Mouse (Mus musculus) MEL (cell line): ENCODE measurements around the gene Rab34. TPM values are rescaled to one million over a fixed set of nuclear protein-coding genes. Genes with fewer than 3 reads are reported as not detected.
A peak's percentile ranks its signal among the peaks of the same experiment; 100 is the strongest.

Source experiments
- DNase-seq: peaks from one replicate; pipeline ENCODE4 v3.0.0; 2011; ENCODE audit warnings: low read depth, low spot score
- H3K27ac ChIP-seq: 2 replicates; pipeline ENCODE4 v1.5.1; 2012; ENCODE audit warnings: low read depth, mild to moderate bottlenecking, control low read depth, low read length, moderate library complexity; ENCODE audit not compliant: control insufficient read depth
- H3K27me3 ChIP-seq, 2 experiments: fragments of 150-350 bp in 1 of 2; sonication (generic) in 1 of 2; 2 replicates each; pipeline ENCODE4 v1.6.1; 2012; ENCODE audit warnings: low read length in 2 of 2, mild to moderate bottlenecking in 2 of 2, improper control_type of control experiment in 1 of 2, moderate library complexity in 1 of 2; ENCODE audit not compliant: insufficient read depth in 2 of 2, control insufficient read depth in 1 of 2
- H3K36me3 ChIP-seq, 2 experiments: 2 replicates each; pipeline ENCODE4 v1.6.1; 2012 to 2014; ENCODE audit warnings: low read length in 2 of 2, improper control_type of control experiment in 1 of 2, inconsistent platforms in 1 of 2, mild to moderate bottlenecking in 1 of 2; ENCODE audit not compliant: insufficient read depth in 2 of 2, control insufficient read depth in 1 of 2
- H3K4me1 ChIP-seq, 2 experiments: fragments of 150-350 bp in 1 of 2; sonication (generic) in 1 of 2; 2 replicates each; pipeline ENCODE4 v1.6.1; 2012; ENCODE audit warnings: low read length in 2 of 2, improper control_type of control experiment in 1 of 2, mild to moderate bottlenecking in 1 of 2; ENCODE audit not compliant: insufficient read depth in 2 of 2, control insufficient read depth in 1 of 2
- H3K4me3 ChIP-seq, 2 experiments: fragments of 150-350 bp in 1 of 2; sonication (generic) in 1 of 2; 2 replicates each; pipeline ENCODE4 v1.5.1; 2012; ENCODE audit warnings: low read depth in 2 of 2, low read length in 2 of 2, mild to moderate bottlenecking in 2 of 2, moderate library complexity in 2 of 2, control low read depth in 1 of 2, improper control_type of control experiment in 1 of 2; ENCODE audit not compliant: control insufficient read depth in 1 of 2, insufficient read depth in 1 of 2
- H3K79me2 ChIP-seq: 2 replicates; pipeline ENCODE4 v1.6.1; 2012; ENCODE audit warnings: mild to moderate bottlenecking, low read length, moderate library complexity; ENCODE audit not compliant: control insufficient read depth, poor library complexity, insufficient read depth
- H3K9ac ChIP-seq: 2 replicates; pipeline ENCODE4 v1.6.1; 2012; ENCODE audit warnings: low read depth, mild to moderate bottlenecking, control low read depth, low read length, moderate library complexity; ENCODE audit not compliant: control insufficient read depth, poor library complexity, severe bottlenecking
- H3K9me3 ChIP-seq: fragments of 150-350 bp; sonication (generic); replicated peaks from 2 replicates; pipeline ENCODE4 v1.6.1; 2012; ENCODE audit warnings: mild to moderate bottlenecking, low read length, improper control_type of control experiment, moderate library complexity; ENCODE audit not compliant: insufficient read depth
- BHLHE40 ChIP-seq: IDR thresholded peaks from 2 replicates; pipeline ENCODE4 v1.6.1; 2012; ENCODE audit warnings: low read depth, mild to moderate bottlenecking, inconsistent platforms, low read length, improper control_type of control experiment, borderline replicate concordance
- CTCF ChIP-seq, 3 experiments: IDR thresholded peaks in 2 of 3; conservative IDR thresholded peaks in 1 of 3; 2 replicates each; pipeline ENCODE4 v1.5.1; 2011 to 2012; ENCODE audit warnings: low read length in 3 of 3, low read depth in 2 of 3, mild to moderate bottlenecking in 2 of 3, improper control_type of control experiment in 1 of 3, inconsistent platforms in 1 of 3, mixed read lengths in 1 of 3, moderate library complexity in 1 of 3; ENCODE audit not compliant: control insufficient read depth in 1 of 3, insufficient read depth in 1 of 3, poor library complexity in 1 of 3, severe bottlenecking in 1 of 3
- E2F4 ChIP-seq: IDR thresholded peaks from 2 replicates; pipeline ENCODE4 v1.6.1; 2011; ENCODE audit warnings: low read depth, low read length, improper control_type of control experiment, borderline replicate concordance
- GATA1 ChIP-seq: IDR thresholded peaks from 2 replicates; pipeline ENCODE4 v1.6.1; 2011; ENCODE audit warnings: low read depth, low read length, improper control_type of control experiment
- KAT2A ChIP-seq: conservative IDR thresholded peaks from 2 replicates; pipeline ENCODE4 v1.6.1; 2012; ENCODE audit warnings: low read depth, low read length, improper control_type of control experiment, inconsistent platforms
- MAFK ChIP-seq: IDR thresholded peaks from 2 replicates; pipeline ENCODE4 v1.6.1; 2011; ENCODE audit warnings: low read depth, mild to moderate bottlenecking, low read length, improper control_type of control experiment, borderline replicate concordance
- MXI1 ChIP-seq: IDR thresholded peaks from 2 replicates; pipeline ENCODE4 v1.6.1; 2011; ENCODE audit warnings: mild to moderate bottlenecking, low read depth, low read length, improper control_type of control experiment
- POLR2AphosphoS2 ChIP-seq: IDR thresholded peaks from 2 replicates; pipeline ENCODE4 v1.6.1; 2011; ENCODE audit warnings: low read length, improper control_type of control experiment
- SIN3A ChIP-seq: IDR thresholded peaks from 2 replicates; pipeline ENCODE4 v1.6.1; 2012; ENCODE audit warnings: low read length, improper control_type of control experiment, inconsistent platforms
- SMC3 ChIP-seq: IDR thresholded peaks from 2 replicates; pipeline ENCODE4 v1.6.1; 2011; ENCODE audit warnings: low read depth, low read length, improper control_type of control experiment
- TBP ChIP-seq: IDR thresholded peaks from 2 replicates; pipeline ENCODE4 v1.8.0; 2011; ENCODE audit warnings: low read depth, low read length, improper control_type of control experiment
- TCF12 ChIP-seq: IDR thresholded peaks from 2 replicates; pipeline ENCODE4 v1.6.1; 2014; ENCODE audit warnings: low read depth, mild to moderate bottlenecking, inconsistent platforms, low read length, improper control_type of control experiment, moderate library complexity
- USF1 ChIP-seq: IDR thresholded peaks from 2 replicates; pipeline ENCODE4 v1.6.1; 2014; ENCODE audit warnings: low read depth, mild to moderate bottlenecking, inconsistent platforms, low read length, improper control_type of control experiment, moderate library complexity
- USF2 ChIP-seq, 2 experiments: IDR thresholded peaks; 2 replicates each; pipeline ENCODE4 v1.6.1; 2011 to 2012; ENCODE audit warnings: improper control_type of control experiment in 2 of 2, low read length in 2 of 2, borderline replicate concordance in 1 of 2, inconsistent platforms in 1 of 2, low read depth in 1 of 2, mild to moderate bottlenecking in 1 of 2; ENCODE audit not compliant: insufficient read depth in 1 of 2
- ZMIZ1 ChIP-seq: IDR thresholded peaks from 2 replicates; pipeline ENCODE4 v1.6.1; 2012; ENCODE audit warnings: low read depth, mild to moderate bottlenecking, inconsistent platforms, low read length, improper control_type of control experiment, moderate library complexity
- ZNF384 ChIP-seq: IDR thresholded peaks from 2 replicates; pipeline ENCODE4 v1.6.1; 2012; ENCODE audit warnings: low read depth, mild to moderate bottlenecking, inconsistent platforms, low read length, improper control_type of control experiment
- polyA plus RNA-seq, 2 experiments: library from polyadenylated mRNA; stranded (reverse) in 1 of 2; unstranded in 1 of 2; fragments of >175 nt in 1 of 2; fragments of >200 nt in 1 of 2; gene quantifications; 2 replicates each; pipeline versions ENCODE4 v1.2.1 to v1.2.4; 2012; ENCODE audit warnings: low replicate concordance in 2 of 2, low read depth in 1 of 2; ENCODE audit not compliant: insufficient read length in 2 of 2, insufficient read depth in 1 of 2, missing spikeins in 1 of 2
- total RNA-seq: library from RNA; depleted of rRNA; stranded (reverse); fragments of 300-350 nt; gene quantifications from 2 replicates; pipeline ENCODE4 v1.2.3, GENCODE M21; 2012

The Rab34 gene
- total and polyA plus RNA-seq, 3 experiments: 20.8 to 42.9 TPM; not detected in 1

DNA sequence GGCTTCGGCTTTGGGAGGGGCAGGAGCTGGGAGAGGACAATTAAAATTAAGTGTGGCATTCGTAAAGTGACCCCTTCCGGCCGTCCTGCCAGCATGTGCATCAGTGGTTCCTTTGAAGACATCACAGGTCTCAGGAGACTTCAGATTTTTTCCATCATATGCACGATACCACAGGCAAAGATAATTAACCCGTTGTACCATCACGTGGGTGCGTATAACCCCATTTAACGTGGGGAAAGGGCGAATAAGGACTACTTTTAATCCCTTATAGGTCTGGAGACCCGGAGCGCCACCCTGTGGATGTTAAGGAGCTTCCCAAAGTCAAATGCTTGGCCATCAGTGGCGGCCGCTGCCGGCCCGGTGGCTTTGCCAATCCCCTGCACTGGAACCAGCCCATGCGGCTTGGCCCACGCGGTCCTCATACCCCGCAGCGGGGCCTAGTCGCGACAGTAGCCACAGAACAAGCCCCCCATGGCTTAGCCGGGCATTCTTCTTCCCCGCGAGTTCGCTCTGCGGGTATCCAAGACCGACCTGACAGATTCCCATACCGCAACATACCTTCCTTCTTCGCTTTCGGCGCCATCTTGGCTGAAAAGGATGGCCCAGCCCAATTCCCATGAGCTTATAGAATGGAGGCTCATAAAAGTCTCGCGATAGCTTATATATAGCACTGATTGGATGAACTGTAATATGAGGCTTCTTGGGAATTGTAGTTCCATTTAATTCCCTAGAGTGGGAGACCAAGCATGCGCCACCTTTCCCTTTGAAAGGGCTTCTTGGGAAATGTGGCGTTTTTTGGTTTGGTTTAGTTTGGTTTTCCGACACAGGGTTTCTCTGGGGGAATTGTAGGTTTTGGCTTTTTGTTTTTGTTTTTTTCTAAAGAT lies 5.0 kb upstream of the Rab34 start, which contains the start of gene Rpl23a (continued):
- TF ChIP-seq MAFK: no peak
- no peak for TF ChIP-seq E2F4
- peak; percentile 98 for TF ChIP-seq POLR2AphosphoS2
- peak; percentile 69; the same call in 1 of the 2 replicates for TF ChIP-seq MXI1
- TF ChIP-seq SMC3: 0 out of 2 replicates have a peak, but pooled peaks have one; percentile 12
- peak; percentile 98 for TF ChIP-seq KAT2A
- peak; percentile 82; the same call in 1 of the 2 replicates for TF ChIP-seq TCF12
- TF ChIP-seq SIN3A: peak; percentile 88
- peak; percentile 98 for TF ChIP-seq ZMIZ1
- no peak; the same call in 1 of the 2 replicates for TF ChIP-seq GATA1
- no peak for TF ChIP-seq USF2 (IDR thresholded peaks at IDR 0.05; ENCODE audit: borderline replicate concordance in 1 of 2, insufficient read depth in 1 of 2, low read depth in 1 of 2, low read length in 2 of 2)

DNA sequence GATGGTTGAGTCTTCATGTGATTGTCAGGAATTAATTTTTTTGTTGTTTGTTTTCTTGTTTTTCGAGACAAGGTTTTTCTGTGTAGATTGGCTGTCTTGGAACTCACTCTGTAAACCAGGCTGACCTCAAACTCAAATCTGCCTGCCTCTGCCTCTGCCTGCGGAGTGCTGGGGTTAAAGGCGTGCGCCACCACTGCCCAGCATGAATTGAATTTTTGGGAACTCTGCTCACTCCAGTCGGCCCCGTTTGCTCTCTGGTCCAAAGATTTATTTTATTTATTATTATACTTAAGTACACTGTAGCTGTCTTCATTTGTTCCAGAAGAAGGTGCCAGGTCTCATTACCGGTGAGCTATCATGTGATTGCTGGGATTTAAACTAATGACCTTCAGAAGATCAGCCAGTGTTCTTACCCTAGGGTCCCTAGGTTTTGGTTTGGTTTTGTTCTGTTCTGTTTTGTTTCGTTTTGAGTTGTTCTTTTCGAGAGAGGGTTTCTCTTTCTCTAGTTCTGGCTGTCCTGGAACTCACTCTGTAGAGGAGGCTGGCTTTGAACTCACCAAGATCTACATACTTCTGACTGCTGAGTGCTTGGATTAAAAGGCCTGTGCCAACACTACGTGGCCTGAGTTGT lies 4.2 kb upstream of the Rab34 start:
- Histone ChIP-seq H3K4me3 (peak overlapping the region; percentile 58 to 72), H3K4me1 (peaks cover 4 to 19% of the 10 kb centered on the region in 2 experiments; a peak in 3 of 4 replicates), H3K27ac (peak overlapping the region; percentile 51), H3K36me3 (peaks cover 12 to 34% of the 10 kb centered on the region in 2 experiments), H3K27me3 (peaks cover 0 to 5% of the 10 kb centered on the region in 2 experiments; a peak in 1 of 4 replicates), H3K9ac (peak overlapping the region; percentile 76), H3K9me3 (no peaks in the 10 kb centered on the region), H3K79me2 (peaks cover 30% of the 10 kb centered on the region)
- TF ChIP-seq BHLHE40 (no peak), TBP (no peak), ZNF384 (peak; percentile 5; the same call in 1 of the 2 replicates), CTCF (IDR thresholded peaks at IDR 0.05 in 2 of 3, conservative IDR thresholded peaks at IDR 0.05 in 1 of 3; ENCODE audit: control insufficient read depth in 1 of 3, insufficient read depth in 1 of 3, low read depth in 2 of 3, low read length in 3 of 3, poor library complexity in 1 of 3, severe bottlenecking in 1 of 3) (0 out of 6 replicates have a peak, but pooled peaks of 1 of the 3 experiments have one; percentile 8), GATA1 (no peak), POLR2AphosphoS2 (no peak), MXI1 (0 out of 2 replicates have a peak, but pooled peaks have one; percentile 20), USF1 (peak; percentile 48)
- DNase-seq: peak; percentile 60
